Mouse (Mus musculus) kidney, embryonic 15.5 days (tissue): Measurements from ENCODE around the gene Ube2o. TPM values are rescaled to one million over a fixed set of nuclear protein-coding genes. Genes with fewer than 3 reads are reported as not detected.

Source experiments
- ATAC-seq: fragments of 200-750 bp; cut with Nextera tagmentation; replicated peaks from 2 replicates; pipeline ENCODE4 v1.8.0; 2017; ENCODE audit warnings: moderate TSS enrichment; ENCODE audit not compliant: low FRiP score
- H3K27ac ChIP-seq: fragments of 300-500 bp; sonication (generic); 2 replicates; pipeline ENCODE4 v1.5.1; 2015; ENCODE audit warnings: mild to moderate bottlenecking, inconsistent platforms
- H3K27me3 ChIP-seq: fragments of 300-500 bp; sonication (generic); 2 replicates; pipeline ENCODE4 v1.6.1; 2015; ENCODE audit warnings: inconsistent platforms
- H3K36me3 ChIP-seq: fragments of 300-500 bp; sonication (generic); 2 replicates; pipeline ENCODE4 v1.6.1; 2015; ENCODE audit warnings: inconsistent platforms
- H3K4me1 ChIP-seq: fragments of 300-500 bp; sonication (generic); 2 replicates; pipeline ENCODE4 v1.6.1; 2015; ENCODE audit warnings: inconsistent platforms
- H3K4me2 ChIP-seq: fragments of 300-500 bp; sonication (generic); 2 replicates; pipeline ENCODE4 v1.6.1; 2015; ENCODE audit warnings: moderate library complexity, mild to moderate bottlenecking, inconsistent platforms
- H3K4me3 ChIP-seq: fragments of 300-500 bp; sonication (generic); replicated peaks from 2 replicates; pipeline ENCODE4 v1.5.1; 2015; ENCODE audit warnings: mild to moderate bottlenecking, inconsistent platforms
- H3K9ac ChIP-seq: fragments of 300-500 bp; sonication (generic); 2 replicates; pipeline ENCODE4 v1.6.1; 2015; ENCODE audit warnings: mild to moderate bottlenecking, inconsistent platforms
- H3K9me3 ChIP-seq: fragments of 300-500 bp; sonication (generic); replicated peaks from 2 replicates; pipeline ENCODE4 v1.6.1; 2016; ENCODE audit warnings: inconsistent platforms
- WGBS: fragments of 180-500 bp; shearing (Covaris S2); methylation state at CpG from one replicate; pipeline ENCODE4 v1.1.7; 2015; ENCODE audit warnings: mixed read lengths; 5-methylcytosine and 5-hydroxymethylcytosine counted together
- polyA plus RNA-seq: library from polyadenylated mRNA; unstranded; fragments of >200 nt; fragmentation: Nextera tagmentation; extraction: Ambion mirVana; gene quantifications from 2 replicates; pipeline ENCODE4 v1.2.1, GENCODE M21; 2015

Gene Ube2o
- 7.3 and 7.4 TPM in 2 replicates for polyA plus RNA-seq

GRCm38 (mm10) chr11:116581376-116581814, at the start of gene Ube2o:
Gene Ube2o (minus strand): TSS chr11:116581447.
- 2% methylated on average over 26 of the region's 51 CpGs for WGBS
- Histone ChIP-seq H3K9ac (peak within 1 kb of the TSS; percentile 92), H3K27ac (peak within 1 kb of the TSS; percentile 75), H3K36me3 (no peaks in the 10 kb centered on the region), H3K4me1 (peaks cover 25% of the 10 kb centered on the region), H3K9me3 (no peaks in the 10 kb centered on the region), H3K4me2 (peak within 1 kb of the TSS; percentile 88), H3K4me3 (peak within 1 kb of the TSS; percentile 99), H3K27me3 (no peaks in the 10 kb centered on the region)
- peak; percentile 90 for ATAC-seq

- no peak overlapping the region for H3K4me3 ChIP-seq
- ATAC-seq, result no peak
- peaks cover 26% of the 10 kb centered on the region for H3K4me1 ChIP-seq
- 33% methylated on average over 12 of the region's 12 CpGs for WGBS
- H3K27ac ChIP-seq, result no peak overlapping the region
- H3K9ac ChIP-seq, result no peak overlapping the region
- H3K36me3 ChIP-seq, result no peaks in the 10 kb centered on the region
- H3K9me3 ChIP-seq, result no peaks in the 10 kb centered on the region
- no peak overlapping the region for H3K4me2 ChIP-seq
- no peaks in the 10 kb centered on the region for H3K27me3 ChIP-seq
Measured at GRCm38 (mm10) chr11:116630171-116630965, 49.1 kb upstream of the Ube2o start.

- H3K27ac ChIP-seq, result no peak overlapping the region
- H3K36me3 ChIP-seq, result no peaks in the 10 kb centered on the region
- 94% methylated on average over 6 of the region's 6 CpGs for WGBS
- no peaks in the 10 kb centered on the region for H3K27me3 ChIP-seq
- peaks cover 27% of the 10 kb centered on the region for H3K4me1 ChIP-seq
- no peak overlapping the region for H3K4me2 ChIP-seq
- H3K9me3 ChIP-seq, result no peaks in the 10 kb centered on the region
- no peak overlapping the region for H3K4me3 ChIP-seq
- no peak for ATAC-seq
- no peak overlapping the region for H3K9ac ChIP-seq
Measured at GRCm38 (mm10) chr11:116629472-116629871, 48.2 kb upstream of the Ube2o start.

GRCm38 (mm10) chr11:116628712-116629111, 47.5 kb upstream of the Ube2o start:
- ATAC-seq, result no peak

GRCm38 (mm10) chr11:116627072-116628020, 46.1 kb upstream of the Ube2o start:
- H3K9me3 ChIP-seq, result no peaks in the 10 kb centered on the region
- no peak overlapping the region for H3K27ac ChIP-seq
- WGBS, result 39% methylated on average over 10 of the region's 10 CpGs
- H3K27me3 ChIP-seq, result no peaks in the 10 kb centered on the region
- H3K36me3 ChIP-seq, result no peaks in the 10 kb centered on the region
- no peak overlapping the region for H3K9ac ChIP-seq
- no peak overlapping the region for H3K4me2 ChIP-seq
- H3K4me1 ChIP-seq, result peaks cover 40% of the 10 kb centered on the region
- no peak overlapping the region for H3K4me3 ChIP-seq
- no peak for ATAC-seq

More at GRCm38 (mm10) chr11:116628712-116629111, 47.5 kb upstream of the Ube2o start:
- no peak overlapping the region for H3K4me3 ChIP-seq
- 55% methylated on average over 9 of the region's 9 CpGs for WGBS
- H3K27ac ChIP-seq, result no peak overlapping the region
- no peaks in the 10 kb centered on the region for H3K36me3 ChIP-seq
- H3K4me1 ChIP-seq, result peaks cover 33% of the 10 kb centered on the region
- H3K9me3 ChIP-seq, result no peaks in the 10 kb centered on the region
- H3K27me3 ChIP-seq, result no peaks in the 10 kb centered on the region
- 0 out of 2 replicates have a peak overlapping the region, but pooled peaks have one; percentile 0 for H3K9ac ChIP-seq
- no peak overlapping the region for H3K4me2 ChIP-seq

GRCm38 (mm10) chr11:116626299-116627071, 45.2 kb upstream of the Ube2o start, which contains the start of gene Rhbdf2:
Gene Rhbdf2 (minus strand): TSS chr11:116627019.
- no peaks in the 10 kb centered on the region for H3K27me3 ChIP-seq
- 64% methylated on average over 10 of the region's 10 CpGs for WGBS
- no peak for ATAC-seq
- no peaks in the 10 kb centered on the region for H3K36me3 ChIP-seq
- H3K27ac ChIP-seq, result no peak within 1 kb of the TSS
- peaks cover 47% of the 10 kb centered on the region for H3K4me1 ChIP-seq
- H3K9me3 ChIP-seq, result no peaks in the 10 kb centered on the region
- H3K4me3 ChIP-seq, result no peak within 1 kb of the TSS
- no peak within 1 kb of the TSS for H3K4me2 ChIP-seq
- H3K9ac ChIP-seq, result no peak within 1 kb of the TSS

- Histone ChIP-seq H3K4me3 (no peak overlapping the region), H3K27ac (no peak overlapping the region), H3K4me2 (no peak overlapping the region), H3K4me1 (peaks cover 53% of the 10 kb centered on the region), H3K9ac (no peak overlapping the region), H3K36me3 (no peaks in the 10 kb centered on the region), H3K9me3 (no peaks in the 10 kb centered on the region), H3K27me3 (no peaks in the 10 kb centered on the region)
- ATAC-seq, result no peak
- 74% methylated on average over 17 of the region's 17 CpGs for WGBS
Measured at GRCm38 (mm10) chr11:116625081-116626000, 44.1 kb upstream of the Ube2o start.

- Histone ChIP-seq H3K36me3 (no peaks in the 10 kb centered on the region), H3K27me3 (no peaks in the 10 kb centered on the region), H3K9me3 (no peaks in the 10 kb centered on the region), H3K27ac (no peak overlapping the region; the same call in 1 of the 2 replicates), H3K4me3 (peak overlapping the region; percentile 58), H3K4me1 (peaks cover 55% of the 10 kb centered on the region), H3K9ac (peak overlapping the region; percentile 63), H3K4me2 (peak overlapping the region; percentile 81)
- 12% methylated on average over 42 of the region's 42 CpGs for WGBS
- peak; percentile 62 for ATAC-seq
Measured at GRCm38 (mm10) chr11:116624131-116624832, 43.0 kb upstream of the Ube2o start.

GRCm38 (mm10) chr11:116623281-116624124, 42.3 kb upstream of the Ube2o start:
- WGBS, result 6% methylated on average over 40 of the region's 40 CpGs
- Histone ChIP-seq H3K9ac (peak overlapping the region; percentile 63), H3K27me3 (no peaks in the 10 kb centered on the region), H3K36me3 (no peaks in the 10 kb centered on the region), H3K27ac (no peak overlapping the region), H3K4me3 (peak overlapping the region; percentile 58), H3K4me2 (peak overlapping the region; percentile 81), H3K4me1 (peaks cover 60% of the 10 kb centered on the region), H3K9me3 (no peaks in the 10 kb centered on the region)
- ATAC-seq, result peak; percentile 18; the same call in 1 of the 2 replicates
